Mouse (Mus musculus) cerebellum, adult 2 months (tissue): ENCODE data around the gene Ednrb.

Experiments
- CTCF ChIP-seq: fragments of 200-500 bp; IDR thresholded peaks from 2 replicates; pipeline ENCODE4 v1.5.1; 2011; ENCODE audit warnings: low read depth, mild to moderate bottlenecking, control low read depth, low read length, moderate library complexity, borderline replicate concordance; ENCODE audit not compliant: insufficient read depth
- POLR2A ChIP-seq: fragments of 200-500 bp; IDR thresholded peaks from 2 replicates; pipeline ENCODE4 v1.6.1; 2011; ENCODE audit warnings: low read length, control low read depth, borderline replicate concordance; ENCODE audit not compliant: insufficient read depth

DNA sequence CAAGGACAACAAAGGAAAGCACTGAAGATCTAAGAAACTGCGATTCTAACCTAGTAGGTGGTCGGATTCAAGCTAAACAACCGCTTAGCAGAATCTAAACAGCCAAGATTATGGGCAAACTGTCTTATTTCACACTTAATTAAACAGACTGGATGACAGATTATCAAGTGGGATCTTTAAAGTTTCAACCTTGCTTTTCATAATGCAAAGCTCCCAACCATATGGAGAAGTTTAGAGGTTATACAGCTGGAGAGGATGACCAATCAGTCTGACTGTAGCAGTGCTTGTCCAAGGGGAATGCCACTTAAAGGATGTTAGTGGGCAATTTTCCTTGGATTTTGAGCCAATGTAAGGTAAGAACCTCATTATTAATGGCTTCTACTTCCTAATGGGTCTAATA lies 38.7 kb upstream of the Ednrb start:
- TF ChIP-seq POLR2A (no peak), CTCF (no peak)
